26 mouse cellular contexts compared by ENCODE assay signal in the genomic region with DNA sequence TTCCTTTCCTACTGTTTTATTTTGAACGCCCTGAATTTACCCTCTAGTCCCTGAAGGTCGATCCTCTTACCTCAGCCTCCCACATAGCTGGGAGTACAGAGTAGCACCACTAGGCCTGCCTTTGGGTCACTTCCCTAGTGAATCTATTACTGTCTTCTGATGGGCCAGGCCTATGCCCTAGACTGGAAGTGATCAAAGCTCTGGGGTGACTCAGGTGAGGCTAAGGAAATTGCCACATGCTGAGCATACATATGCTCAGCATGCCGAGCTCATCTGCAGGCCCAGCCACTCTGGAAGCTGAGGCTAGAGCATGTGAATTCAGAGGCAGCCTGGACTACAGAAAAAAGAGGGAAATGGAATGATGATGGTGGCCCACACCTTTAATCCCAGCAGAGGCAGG. TPM values are rescaled to one million over a fixed set of nuclear protein-coding genes. Genes with fewer than 3 reads are reported as not detected.
DNase-seq lines count a peak whose midpoint lies in the region; ATAC-seq and TF ChIP-seq lines count a peak whose summit lies in the region.
"Had no signal": no experiment of that assay in that cellular context is flagged by ENCODE, and none has a peak within 500 bp of the region (broad histone marks: within the 10 kb centered on the region; RNA-seq: fewer than 3 reads in every experiment).

No protein-coding gene starts in this region.

- peak; percentile 40 for ATAC-seq in heart, postnatal 0 days (ENCODE audit: insufficient read depth, low read depth)
- peak; percentile 23; the same call in 1 of the 2 replicates for ATAC-seq in stomach, embryonic 15.5 days (ENCODE audit: insufficient read depth, low FRiP score, low read depth)
- no peak for ATAC-seq in stomach, postnatal 0 days (ENCODE audit: low FRiP score, low TSS enrichment)
- ATAC-seq: forebrain, embryonic 15.5 days; intestine, embryonic 16.5 days had no signal

- WGBS in heart, postnatal 0 days: 55% methylated on average over 3 of the region's 3 CpGs
- WGBS in stomach, embryonic 15.5 days: 75% methylated on average over 3 of the region's 3 CpGs
- WGBS in stomach, postnatal 0 days: 70% methylated on average over 3 of the region's 3 CpGs

- no peaks in the 10 kb centered on the region for H3K9me3 ChIP-seq in heart, postnatal 0 days (replicated peaks; ENCODE audit: control insufficient read depth, low read length)
- no peaks in the 10 kb centered on the region for H3K9me3 ChIP-seq in stomach, embryonic 15.5 days
- H3K9me3 ChIP-seq in stomach, postnatal 0 days (ENCODE audit: control insufficient read depth, low read length): no peaks in the 10 kb centered on the region
- H3K9me3 ChIP-seq: forebrain, embryonic 15.5 days; heart, embryonic 12.5 days had no signal

- H3K27me3 ChIP-seq in heart, postnatal 0 days (ENCODE audit: control insufficient read depth, insufficient read depth, low read length): no peaks in the 10 kb centered on the region
- no peaks in the 10 kb centered on the region for H3K27me3 ChIP-seq in stomach, embryonic 15.5 days (replicated peaks)
- no peaks in the 10 kb centered on the region for H3K27me3 ChIP-seq in stomach, postnatal 0 days (ENCODE audit: control insufficient read depth, insufficient read depth, low read length)
- H3K27me3 ChIP-seq: CH12.LX; forebrain, embryonic 15.5 days; heart, embryonic 12.5 days had no signal

- 0 out of 2 replicates have a peak, but pooled peaks cover 9% of the 10 kb centered on the region for H3K36me3 ChIP-seq in heart, postnatal 0 days (replicated peaks; ENCODE audit: control insufficient read depth, insufficient read depth, low read length)
- H3K36me3 ChIP-seq in stomach, embryonic 15.5 days: peaks cover 3% of the 10 kb centered on the region; the same call in 1 of the 2 replicates
- H3K36me3 ChIP-seq in stomach, postnatal 0 days (ENCODE audit: control insufficient read depth, insufficient read depth, low read length): peaks cover 9% of the 10 kb centered on the region

- no peak overlapping the region for H3K4me3 ChIP-seq in heart, postnatal 0 days (ENCODE audit: low read depth, low read length)
- no peak overlapping the region for H3K4me3 ChIP-seq in stomach, embryonic 15.5 days (replicated peaks)
- H3K4me3 ChIP-seq in stomach, postnatal 0 days (ENCODE audit: low read depth, low read length): no peak overlapping the region
- H3K4me3 ChIP-seq: forebrain, embryonic 15.5 days; heart, embryonic 12.5 days had no signal

- H3K9ac ChIP-seq in heart, postnatal 0 days (replicated peaks; ENCODE audit: low read depth, low read length): no peak overlapping the region
- no peak overlapping the region for H3K9ac ChIP-seq in stomach, embryonic 15.5 days
- H3K9ac ChIP-seq in stomach, postnatal 0 days (ENCODE audit: low read length): no peak overlapping the region; the same call in 1 of the 2 replicates
- H3K9ac ChIP-seq: forebrain, embryonic 15.5 days; heart, embryonic 12.5 days had no signal

- no peak for TF ChIP-seq EP300 in heart, postnatal 0 days (IDR thresholded peaks at IDR 0.05; ENCODE audit: low read depth)
- TF ChIP-seq EP300 in stomach, postnatal 0 days (optimal IDR thresholded peaks at IDR 0.05): no peak

- TF ChIP-seq CTCF in heart, postnatal 0 days (IDR thresholded peaks at IDR 0.05; ENCODE audit: low read depth): no peak
- TF ChIP-seq CTCF in stomach, postnatal 0 days (IDR thresholded peaks at IDR 0.05; ENCODE audit: low read depth): no peak

- no peaks in the 10 kb centered on the region for H3K4me1 ChIP-seq in heart, postnatal 0 days (ENCODE audit: control insufficient read depth, insufficient read depth)
- H3K4me1 ChIP-seq in stomach, embryonic 15.5 days: no peaks in the 10 kb centered on the region
- no peaks in the 10 kb centered on the region for H3K4me1 ChIP-seq in stomach, postnatal 0 days (replicated peaks; ENCODE audit: control insufficient read depth, insufficient read depth)

- peak; percentile 37 to 43 for DNase-seq in cerebellum, adult 18-20 months
- DNase-seq in cerebellum, postnatal 10 days: no peak
- DNase-seq in heart, postnatal 0 days (ENCODE audit: low spot score): peak; percentile 41
- no peak for DNase-seq in heart, adult 9 months (ENCODE audit: low spot score in 2 of 2)
- no peak for DNase-seq in stomach, postnatal 0 days (ENCODE audit: low spot score)
- DNase-seq in adrenal gland, postnatal 4 days (ENCODE audit: low spot score in 2 of 2): no peak
- no peak for DNase-seq in yolk sac, embryonic 10.5 days (ENCODE audit: low spot score)
- DNase-seq: adrenal gland, postnatal 25 days; kidney, postnatal 36 days; lung, adult 18-20 months; right cerebral cortex, adult 18-20 months; thymus, postnatal 4 days had no signal

- H3K27ac ChIP-seq in heart, postnatal 0 days (ENCODE audit: low read depth): peak overlapping the region; percentile 34; the same call in 1 of the 2 replicates
- no peak overlapping the region for H3K27ac ChIP-seq in stomach, embryonic 15.5 days
- no peak overlapping the region for H3K27ac ChIP-seq in stomach, postnatal 0 days (replicated peaks)
- H3K27ac ChIP-seq: forebrain, embryonic 15.5 days had no signal

- no peak overlapping the region for H3K4me2 ChIP-seq in heart, postnatal 0 days (ENCODE audit: low read depth, low read length)
- no peak overlapping the region for H3K4me2 ChIP-seq in stomach, embryonic 15.5 days
- no peak overlapping the region for H3K4me2 ChIP-seq in stomach, postnatal 0 days (replicated peaks; ENCODE audit: low read depth)
- H3K4me2 ChIP-seq: forebrain, embryonic 15.5 days; heart, embryonic 12.5 days; liver, embryonic 11.5 days had no signal

RNA-seq across cellular contexts. Expression of gene Nfkbib, which starts 5.9 kb away (rescaled TPM):
- total RNA-seq in heart, postnatal 0 days (2014; rRNA removed; ENCODE audit: low replicate concordance): 3.5 and 16.1 TPM in 2 replicates
- polyA plus RNA-seq in heart, postnatal 0 days (2015; fragmentation: Nextera tagmentation; extraction: Ambion mirVana): 25.7 and 26.7 TPM in 2 replicates
- 38.7 and 40.1 TPM in 2 replicates for polyA plus RNA-seq in stomach, embryonic 15.5 days (2015; fragmentation: Nextera tagmentation; extraction: Ambion mirVana)
- polyA plus RNA-seq in stomach, postnatal 0 days (2015; fragmentation: Nextera tagmentation; extraction: Ambion mirVana): 31.2 and 33.0 TPM in 2 replicates
- 10 to 100 TPM; 24.6 to 27.3 TPM for total RNA-seq in adrenal gland, postnatal 4 days (2021)

RNA-seq across cellular contexts. Expression of gene Sirt2, which starts 6.6 kb away (rescaled TPM):
- total RNA-seq in heart, postnatal 0 days (2014; rRNA removed; ENCODE audit: low replicate concordance): 44.7 and 53.0 TPM in 2 replicates
- polyA plus RNA-seq in heart, postnatal 0 days (2015; fragmentation: Nextera tagmentation; extraction: Ambion mirVana): 60.6 and 61.0 TPM in 2 replicates
- 56.9 and 57.8 TPM in 2 replicates for polyA plus RNA-seq in stomach, embryonic 15.5 days (2015; fragmentation: Nextera tagmentation; extraction: Ambion mirVana)
- polyA plus RNA-seq in stomach, postnatal 0 days (2015; fragmentation: Nextera tagmentation; extraction: Ambion mirVana): 35.3 and 39.3 TPM in 2 replicates
- total RNA-seq in adrenal gland, postnatal 4 days (2021): 10 to 100 TPM; 62.8 to 66.2 TPM

RNA-seq across cellular contexts. Expression of gene Rinl, which starts 15.6 kb away (rescaled TPM):
- 2.1 and 2.7 TPM in 2 replicates for total RNA-seq in heart, postnatal 0 days (2014; rRNA removed; ENCODE audit: low replicate concordance)
- polyA plus RNA-seq in heart, postnatal 0 days (2015; fragmentation: Nextera tagmentation; extraction: Ambion mirVana): 2.3 and 2.4 TPM in 2 replicates
- polyA plus RNA-seq in stomach, embryonic 15.5 days (2015; fragmentation: Nextera tagmentation; extraction: Ambion mirVana): 6.2 and 6.6 TPM in 2 replicates
- polyA plus RNA-seq in stomach, postnatal 0 days (2015; fragmentation: Nextera tagmentation; extraction: Ambion mirVana): 2.1 and 2.6 TPM in 2 replicates
- total RNA-seq in adrenal gland, postnatal 4 days (2021): 1 to 10 TPM; 2.2 to 4.2 TPM

RNA-seq across cellular contexts. Expression of gene Ccer2, which starts 17.2 kb away (rescaled TPM):
- total RNA-seq in heart, postnatal 0 days (2014; rRNA removed; ENCODE audit: low replicate concordance): not detected in 2 replicates
- polyA plus RNA-seq in heart, postnatal 0 days (2015; fragmentation: Nextera tagmentation; extraction: Ambion mirVana): not detected in 2 replicates
- 0.19 TPM in 1 of 2 replicates, not detected in the other for polyA plus RNA-seq in stomach, embryonic 15.5 days (2015; fragmentation: Nextera tagmentation; extraction: Ambion mirVana)
- not detected in 2 replicates for polyA plus RNA-seq in stomach, postnatal 0 days (2015; fragmentation: Nextera tagmentation; extraction: Ambion mirVana)
- not detected for total RNA-seq in adrenal gland, postnatal 4 days (2021)
- total RNA-seq: adrenal gland, postnatal 25 days; common myeloid progenitor, adult 5-6 weeks; gastrocnemius, postnatal 4 days; hematopoietic stem cell, adult 5-6 weeks; megakaryocyte-erythroid progenitor cell, adult 5-6 weeks; MEL; midbrain, postnatal 0 days had no signal
- polyA plus RNA-seq: heart, embryonic 12.5 days; intestine, embryonic 16.5 days; kidney, embryonic 14.5 days; limb, embryonic 11.5 days; liver, embryonic 11.5 days had no signal

RNA-seq across cellular contexts. Expression of gene Sars2, which starts 31.4 kb away (rescaled TPM):
- total RNA-seq in heart, postnatal 0 days (2014; rRNA removed; ENCODE audit: low replicate concordance): 22.6 and 33.4 TPM in 2 replicates
- polyA plus RNA-seq in heart, postnatal 0 days (2015; fragmentation: Nextera tagmentation; extraction: Ambion mirVana): 15.8 and 17.0 TPM in 2 replicates
- polyA plus RNA-seq in stomach, embryonic 15.5 days (2015; fragmentation: Nextera tagmentation; extraction: Ambion mirVana): 20.8 and 26.2 TPM in 2 replicates
- polyA plus RNA-seq in stomach, postnatal 0 days (2015; fragmentation: Nextera tagmentation; extraction: Ambion mirVana): 11.4 and 12.3 TPM in 2 replicates
- 10 to 100 TPM; 25.0 to 27.0 TPM for total RNA-seq in adrenal gland, postnatal 4 days (2021)

Comparison
In these comparisons a context has a peak if more than half of its experiments do, and no peak if none do; other contexts are left out.
1. DNase-seq: peak in cerebellum, adult 18-20 months (2 of 2) and heart, postnatal 0 days (single experiment); none in cerebellum, postnatal 10 days (0 of 2), heart, adult 9 months (0 of 2), stomach, postnatal 0 days (single experiment), adrenal gland, postnatal 4 days (0 of 2) and yolk sac, embryonic 10.5 days (single experiment).